Mouse (Mus musculus) megakaryocyte, embryonic 14.5 days (primary cell): ENCODE measurements around the gene Selplg. TPM values are rescaled to one million over a fixed set of nuclear protein-coding genes. Genes with fewer than 3 reads are reported as not detected.

Experiments
- H3K27me3 ChIP-seq: replicated peaks from 2 replicates; pipeline ENCODE3; 2012; ENCODE audit warnings: inconsistent platforms
- H3K36me3 ChIP-seq: replicated peaks from 2 replicates; pipeline ENCODE3; 2012; ENCODE audit warnings: low read length, inconsistent platforms, mixed read lengths
- H3K4me1 ChIP-seq: 2 replicates; pipeline ENCODE4 v1.6.1; 2012; ENCODE audit warnings: inconsistent platforms
- H3K4me3 ChIP-seq: replicated peaks from 2 replicates; pipeline ENCODE3; 2012; ENCODE audit warnings: moderate library complexity, mild to moderate bottlenecking, inconsistent platforms
- H3K9me3 ChIP-seq: 2 replicates; pipeline ENCODE4 v1.6.1; 2012; ENCODE audit warnings: inconsistent platforms
- FLI1 ChIP-seq: IDR thresholded peaks from 2 replicates; pipeline ENCODE4 v1.6.1; 2012; ENCODE audit warnings: low read length, inconsistent platforms, mixed read lengths
- GATA1 ChIP-seq: IDR thresholded peaks from 3 replicates; pipeline ENCODE4 v1.6.1; 2012; ENCODE audit warnings: mixed read lengths, low read length, inconsistent platforms, borderline replicate concordance
- polyA plus RNA-seq: library from polyadenylated mRNA; stranded (reverse); fragments of >175 nt; gene quantifications from 2 replicates; pipeline ENCODE4 v1.2.3, GENCODE M21; 2012; ENCODE audit warnings: low replicate concordance; ENCODE audit not compliant: insufficient read depth

Selplg gene
- polyA plus RNA-seq, 1 experiment = 167 TPM

GRCm38 (mm10) chr5:113829566-113830291 is 2.7 kb downstream of the Selplg start:
- TF ChIP-seq GATA1 (no peak), FLI1 (no peak)
- no peaks in the 10 kb centered on the region for H3K9me3 ChIP-seq
- H3K4me3 ChIP-seq = peak overlapping the region; percentile 87
- peaks cover 66% of the 10 kb centered on the region for H3K4me1 ChIP-seq
- H3K36me3 ChIP-seq = no peaks in the 10 kb centered on the region
- peaks cover 30% of the 10 kb centered on the region for H3K27me3 ChIP-seq

GRCm38 (mm10) chr5:113828481-113828880 is 4.0 kb downstream of the Selplg start:
- no peaks in the 10 kb centered on the region for H3K9me3 ChIP-seq
- H3K4me1 ChIP-seq = peaks cover 69% of the 10 kb centered on the region
- TF ChIP-seq FLI1 = no peak
- TF ChIP-seq GATA1 = no peak
- peaks cover 36% of the 10 kb centered on the region for H3K27me3 ChIP-seq
- peak overlapping the region; percentile 67 for H3K4me3 ChIP-seq
- H3K36me3 ChIP-seq = no peaks in the 10 kb centered on the region

- Histone ChIP-seq H3K9me3 (no peaks in the 10 kb centered on the region), H3K4me3 (peak overlapping the region; percentile 71), H3K36me3 (no peaks in the 10 kb centered on the region), H3K4me1 (peaks cover 65% of the 10 kb centered on the region), H3K27me3 (peaks cover 36% of the 10 kb centered on the region)
- TF ChIP-seq FLI1 = no peak
- TF ChIP-seq GATA1 = no peak
Measured at GRCm38 (mm10) chr5:113827991-113828411, 4.4 kb downstream of the Selplg start.

GRCm38 (mm10) chr5:113826619-113827018 is 5.8 kb downstream of the Selplg start:
- Histone ChIP-seq H3K9me3 (no peaks in the 10 kb centered on the region), H3K4me1 (peaks cover 57% of the 10 kb centered on the region), H3K36me3 (peaks cover 3% of the 10 kb centered on the region), H3K4me3 (no peak overlapping the region), H3K27me3 (peaks cover 31% of the 10 kb centered on the region)
- no peak for TF ChIP-seq GATA1

GRCm38 (mm10) chr5:113825558-113825957 is 6.9 kb downstream of the Selplg start:
- peak overlapping the region; percentile 46 for H3K4me3 ChIP-seq
- H3K9me3 ChIP-seq = no peaks in the 10 kb centered on the region
- peaks cover 29% of the 10 kb centered on the region for H3K27me3 ChIP-seq
- peaks cover 49% of the 10 kb centered on the region for H3K4me1 ChIP-seq
- TF ChIP-seq FLI1 = no peak
- no peak for TF ChIP-seq GATA1
- peaks cover 3% of the 10 kb centered on the region for H3K36me3 ChIP-seq

- no peak overlapping the region for H3K4me3 ChIP-seq
- H3K9me3 ChIP-seq = no peaks in the 10 kb centered on the region
- TF ChIP-seq FLI1 (no peak), GATA1 (no peak)
- peaks cover 29% of the 10 kb centered on the region for H3K27me3 ChIP-seq
- peaks cover 40% of the 10 kb centered on the region for H3K4me1 ChIP-seq
- H3K36me3 ChIP-seq = peaks cover 4% of the 10 kb centered on the region
Measured at GRCm38 (mm10) chr5:113824228-113824627, 8.2 kb downstream of the Selplg start.

GRCm38 (mm10) chr5:113818572-113818971 is 13.9 kb downstream of the Selplg start:
- H3K27me3 ChIP-seq = peaks cover 5% of the 10 kb centered on the region
- H3K9me3 ChIP-seq = no peaks in the 10 kb centered on the region
- peaks cover 26% of the 10 kb centered on the region for H3K4me1 ChIP-seq
- no peak overlapping the region for H3K4me3 ChIP-seq
- peaks cover 13% of the 10 kb centered on the region for H3K36me3 ChIP-seq
- TF ChIP-seq GATA1 (no peak), FLI1 (no peak)

GRCm38 (mm10) chr5:113815638-113816152 is 16.7 kb downstream of the Selplg start:
- Histone ChIP-seq H3K4me3 (peak overlapping the region; percentile 65), H3K27me3 (peaks cover 7% of the 10 kb centered on the region), H3K4me1 (peaks cover 35% of the 10 kb centered on the region), H3K9me3 (no peaks in the 10 kb centered on the region; the same call in 1 of the 2 replicates), H3K36me3 (peaks cover 10% of the 10 kb centered on the region)
- TF ChIP-seq GATA1 = no peak
- no peak for TF ChIP-seq FLI1

- Histone ChIP-seq H3K4me1 (peaks cover 35% of the 10 kb centered on the region), H3K27me3 (peaks cover 7% of the 10 kb centered on the region)
- no peak for TF ChIP-seq GATA1
- no peak for TF ChIP-seq FLI1
Measured at GRCm38 (mm10) chr5:113815041-113815389, 17.4 kb downstream of the Selplg start.

More at GRCm38 (mm10) chr5:113815041-113815389, 17.4 kb downstream of the Selplg start:
- Histone ChIP-seq H3K36me3 (peaks cover 10% of the 10 kb centered on the region), H3K4me3 (no peak overlapping the region), H3K9me3 (no peaks in the 10 kb centered on the region; the same call in 1 of the 2 replicates)
